Mouse (Mus musculus): ENCODE measurements at regions not wholly inside any gene's neighbourhood (a gene's known extent, or its start where the extent isn't known, plus 50 kb on each side); places are given as distances from the start of the nearest gene placed in this dataset.
A peak's percentile ranks its signal among the peaks of the same experiment; 100 is the strongest.

DNA sequence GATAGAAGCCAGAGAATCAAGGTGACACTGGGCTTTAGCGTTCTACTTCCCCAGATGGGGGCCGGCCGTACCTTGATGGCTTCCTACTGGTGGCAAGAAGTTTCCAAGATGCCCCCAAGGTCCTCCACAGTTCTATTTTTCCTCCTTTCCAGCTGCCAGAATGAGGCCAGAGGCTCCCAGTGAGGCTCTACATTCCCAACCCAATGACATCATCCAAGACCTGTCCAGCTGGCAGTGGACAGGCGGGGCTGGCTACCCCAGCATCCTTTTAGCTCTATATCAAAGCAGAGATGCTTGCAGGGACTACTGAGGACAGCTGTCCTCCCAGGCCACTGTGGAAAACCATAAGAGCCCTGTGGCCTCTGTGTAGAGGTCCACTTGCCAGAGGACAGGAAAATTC lies 53.8 kb upstream of the Stx16 start:
- no peaks in the 10 kb centered on the region for H3K36me3 ChIP-seq (ENCODE audit: control insufficient read depth, insufficient read depth, low read length)
- H3K27ac ChIP-seq (ENCODE audit: low read depth, low read length) = no peak overlapping the region
- no peak overlapping the region for H3K4me2 ChIP-seq (ENCODE audit: low read length)
- no peak overlapping the region for H3K4me3 ChIP-seq (ENCODE audit: low read length)
- H3K9ac ChIP-seq (ENCODE audit: low read depth, low read length) = no peak overlapping the region
- H3K27me3 ChIP-seq (replicated peaks; ENCODE audit: control insufficient read depth, insufficient read depth, low read length) = no peaks in the 10 kb centered on the region
- 90% methylated on average over 4 of the region's 4 CpGs for WGBS
- no peak for ATAC-seq
- H3K9me3 ChIP-seq (ENCODE audit: control insufficient read depth, low read length) = no peaks in the 10 kb centered on the region
- no peaks in the 10 kb centered on the region for H3K4me1 ChIP-seq (ENCODE audit: control insufficient read depth, insufficient read depth, low read depth, low read length)

DNA sequence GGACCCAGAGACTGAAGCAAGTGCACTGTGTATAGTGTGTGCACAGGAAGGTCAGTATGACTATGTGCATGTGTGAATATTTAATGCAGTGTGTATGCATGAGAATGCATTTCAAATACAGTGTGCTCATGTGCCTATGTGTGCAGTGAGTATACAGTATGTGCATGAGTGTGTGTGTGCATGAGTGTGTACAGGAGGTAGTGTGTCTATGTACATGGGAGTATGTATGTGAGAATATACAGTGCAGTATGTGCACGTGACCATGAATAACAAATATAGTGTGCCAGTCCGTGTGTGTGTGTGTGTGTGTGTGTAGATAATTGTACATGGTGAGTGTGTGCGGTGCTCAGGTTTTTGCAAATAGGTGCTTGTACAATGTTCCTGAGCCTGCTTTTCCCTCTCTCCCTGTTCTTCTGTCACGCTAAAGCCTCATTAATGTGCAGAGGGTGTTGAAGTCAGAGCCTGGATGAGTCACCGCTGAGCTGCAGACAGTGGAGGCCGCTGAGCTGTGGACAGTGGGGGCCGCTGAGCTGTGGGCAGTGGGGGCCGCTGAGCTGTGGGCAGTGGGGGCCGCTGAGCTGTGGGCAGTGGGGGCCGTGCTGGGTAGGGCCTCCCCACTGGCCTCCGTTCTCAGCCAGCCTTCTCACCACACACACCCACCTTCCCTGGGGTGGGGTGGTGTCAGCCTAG lies 50.8 kb upstream of the Stx16 start:
- H3K4me2 ChIP-seq (ENCODE audit: low read length) = no peak overlapping the region
- H3K36me3 ChIP-seq (ENCODE audit: control insufficient read depth, insufficient read depth, low read length) = no peaks in the 10 kb centered on the region
- peak; percentile 76 for ATAC-seq
- no peaks in the 10 kb centered on the region for H3K4me1 ChIP-seq (ENCODE audit: control insufficient read depth, insufficient read depth, low read depth, low read length)
- H3K27me3 ChIP-seq (replicated peaks; ENCODE audit: control insufficient read depth, insufficient read depth, low read length) = no peaks in the 10 kb centered on the region
- H3K27ac ChIP-seq (ENCODE audit: low read depth, low read length) = no peak overlapping the region
- H3K4me3 ChIP-seq (ENCODE audit: low read length) = no peak overlapping the region
- no peaks in the 10 kb centered on the region for H3K9me3 ChIP-seq (ENCODE audit: control insufficient read depth, low read length)
- 61% methylated on average over 11 of the region's 11 CpGs for WGBS
- H3K9ac ChIP-seq (ENCODE audit: low read depth, low read length) = no peak overlapping the region
